Mouse (Mus musculus) MEL (cell line): ENCODE measurements around the gene Myg1. TPM values are rescaled to one million over a fixed set of nuclear protein-coding genes. Genes with fewer than 3 reads are reported as not detected.
A peak's percentile ranks its signal among the peaks of the same experiment; 100 is the strongest.

ENCODE experiments used
- DNase-seq: peaks from one replicate; pipeline ENCODE4 v3.0.0; 2011; ENCODE audit warnings: low read depth, low spot score
- H3K27ac ChIP-seq: 2 replicates; pipeline ENCODE4 v1.5.1; 2012; ENCODE audit warnings: low read depth, mild to moderate bottlenecking, control low read depth, low read length, moderate library complexity; ENCODE audit not compliant: control insufficient read depth
- H3K27me3 ChIP-seq, 2 experiments: fragments of 150-350 bp in 1 of 2; sonication (generic) in 1 of 2; 2 replicates each; pipeline ENCODE4 v1.6.1; 2012; ENCODE audit warnings: low read length in 2 of 2, mild to moderate bottlenecking in 2 of 2, improper control_type of control experiment in 1 of 2, moderate library complexity in 1 of 2; ENCODE audit not compliant: insufficient read depth in 2 of 2, control insufficient read depth in 1 of 2
- H3K36me3 ChIP-seq, 2 experiments: 2 replicates each; pipeline ENCODE4 v1.6.1; 2012 to 2014; ENCODE audit warnings: low read length in 2 of 2, improper control_type of control experiment in 1 of 2, inconsistent platforms in 1 of 2, mild to moderate bottlenecking in 1 of 2; ENCODE audit not compliant: insufficient read depth in 2 of 2, control insufficient read depth in 1 of 2
- H3K4me1 ChIP-seq, 2 experiments: fragments of 150-350 bp in 1 of 2; sonication (generic) in 1 of 2; 2 replicates each; pipeline ENCODE4 v1.6.1; 2012; ENCODE audit warnings: low read length in 2 of 2, improper control_type of control experiment in 1 of 2, mild to moderate bottlenecking in 1 of 2; ENCODE audit not compliant: insufficient read depth in 2 of 2, control insufficient read depth in 1 of 2
- H3K4me3 ChIP-seq, 2 experiments: fragments of 150-350 bp in 1 of 2; sonication (generic) in 1 of 2; 2 replicates each; pipeline ENCODE4 v1.5.1; 2012; ENCODE audit warnings: low read depth in 2 of 2, low read length in 2 of 2, mild to moderate bottlenecking in 2 of 2, moderate library complexity in 2 of 2, control low read depth in 1 of 2, improper control_type of control experiment in 1 of 2; ENCODE audit not compliant: control insufficient read depth in 1 of 2, insufficient read depth in 1 of 2
- H3K79me2 ChIP-seq: 2 replicates; pipeline ENCODE4 v1.6.1; 2012; ENCODE audit warnings: mild to moderate bottlenecking, low read length, moderate library complexity; ENCODE audit not compliant: control insufficient read depth, poor library complexity, insufficient read depth
- H3K9ac ChIP-seq: 2 replicates; pipeline ENCODE4 v1.6.1; 2012; ENCODE audit warnings: low read depth, mild to moderate bottlenecking, control low read depth, low read length, moderate library complexity; ENCODE audit not compliant: control insufficient read depth, poor library complexity, severe bottlenecking
- H3K9me3 ChIP-seq: fragments of 150-350 bp; sonication (generic); replicated peaks from 2 replicates; pipeline ENCODE4 v1.6.1; 2012; ENCODE audit warnings: mild to moderate bottlenecking, low read length, improper control_type of control experiment, moderate library complexity; ENCODE audit not compliant: insufficient read depth
- BHLHE40 ChIP-seq: IDR thresholded peaks from 2 replicates; pipeline ENCODE4 v1.6.1; 2012; ENCODE audit warnings: low read depth, mild to moderate bottlenecking, inconsistent platforms, low read length, improper control_type of control experiment, borderline replicate concordance
- CHD1 ChIP-seq: IDR thresholded peaks from 2 replicates; pipeline ENCODE4 v1.6.1; 2012; ENCODE audit warnings: low read depth, mild to moderate bottlenecking, inconsistent platforms, low read length, improper control_type of control experiment
- CHD2 ChIP-seq: IDR thresholded peaks from 2 replicates; pipeline ENCODE4 v1.6.1; 2011; ENCODE audit warnings: low read length, improper control_type of control experiment
- CTCF ChIP-seq, 3 experiments: IDR thresholded peaks in 2 of 3; conservative IDR thresholded peaks in 1 of 3; 2 replicates each; pipeline ENCODE4 v1.5.1; 2011 to 2012; ENCODE audit warnings: low read length in 3 of 3, low read depth in 2 of 3, mild to moderate bottlenecking in 2 of 3, improper control_type of control experiment in 1 of 3, inconsistent platforms in 1 of 3, mixed read lengths in 1 of 3, moderate library complexity in 1 of 3; ENCODE audit not compliant: control insufficient read depth in 1 of 3, insufficient read depth in 1 of 3, poor library complexity in 1 of 3, severe bottlenecking in 1 of 3
- E2F4 ChIP-seq: IDR thresholded peaks from 2 replicates; pipeline ENCODE4 v1.6.1; 2011; ENCODE audit warnings: low read depth, low read length, improper control_type of control experiment, borderline replicate concordance
- ELF1 ChIP-seq: IDR thresholded peaks from 2 replicates; pipeline ENCODE4 v1.6.1; 2014; ENCODE audit warnings: low read depth, mild to moderate bottlenecking, inconsistent platforms, low read length, improper control_type of control experiment, moderate library complexity
- EP300 ChIP-seq, 2 experiments: IDR thresholded peaks; 2 replicates each; pipeline ENCODE4 v1.6.1; 2011; ENCODE audit warnings: improper control_type of control experiment in 2 of 2, low read length in 2 of 2, low read depth in 1 of 2, mild to moderate bottlenecking in 1 of 2
- ETS1 ChIP-seq: IDR thresholded peaks from 2 replicates; pipeline ENCODE4 v1.6.1; 2012; ENCODE audit warnings: low read depth, mild to moderate bottlenecking, inconsistent platforms, low read length, improper control_type of control experiment, moderate library complexity
- GABPA ChIP-seq: IDR thresholded peaks from 2 replicates; pipeline ENCODE4 v1.6.1; 2012; ENCODE audit warnings: low read depth, mild to moderate bottlenecking, inconsistent platforms, low read length, improper control_type of control experiment, moderate library complexity
- GATA1 ChIP-seq: IDR thresholded peaks from 2 replicates; pipeline ENCODE4 v1.6.1; 2011; ENCODE audit warnings: low read depth, low read length, improper control_type of control experiment
- HCFC1 ChIP-seq: IDR thresholded peaks from 2 replicates; pipeline ENCODE4 v1.6.1; 2012; ENCODE audit warnings: low read depth, mild to moderate bottlenecking, inconsistent platforms, low read length, improper control_type of control experiment, moderate library complexity
- JUND ChIP-seq: IDR thresholded peaks from 2 replicates; pipeline ENCODE4 v1.6.1; 2011; ENCODE audit warnings: low read depth, mild to moderate bottlenecking, improper control_type of control experiment, low read length
- KAT2A ChIP-seq: conservative IDR thresholded peaks from 2 replicates; pipeline ENCODE4 v1.6.1; 2012; ENCODE audit warnings: low read depth, low read length, improper control_type of control experiment, inconsistent platforms
- MAFK ChIP-seq: IDR thresholded peaks from 2 replicates; pipeline ENCODE4 v1.6.1; 2011; ENCODE audit warnings: low read depth, mild to moderate bottlenecking, low read length, improper control_type of control experiment, borderline replicate concordance
- MAX ChIP-seq: IDR thresholded peaks from 2 replicates; pipeline ENCODE4 v1.6.1; 2011; ENCODE audit warnings: low read length, improper control_type of control experiment
- MAZ ChIP-seq: IDR thresholded peaks from 2 replicates; pipeline ENCODE4 v1.6.1; 2012; ENCODE audit warnings: low read depth, mild to moderate bottlenecking, inconsistent platforms, low read length, improper control_type of control experiment
- MEF2A ChIP-seq: IDR thresholded peaks from 2 replicates; pipeline ENCODE4 v1.6.1; 2014; ENCODE audit warnings: low read depth, mild to moderate bottlenecking, inconsistent platforms, low read length, improper control_type of control experiment; ENCODE audit not compliant: poor library complexity, insufficient replicate concordance, severe bottlenecking; ENCODE audit errors: extremely low read depth
- MXI1 ChIP-seq: IDR thresholded peaks from 2 replicates; pipeline ENCODE4 v1.6.1; 2011; ENCODE audit warnings: mild to moderate bottlenecking, low read depth, low read length, improper control_type of control experiment
- MYC ChIP-seq: IDR thresholded peaks from 2 replicates; pipeline ENCODE4 v1.6.1; 2011; ENCODE audit warnings: low read depth, mild to moderate bottlenecking, low read length, improper control_type of control experiment, moderate library complexity
- NELFE ChIP-seq: IDR thresholded peaks from 2 replicates; pipeline ENCODE4 v1.6.1; 2011; ENCODE audit warnings: low read depth, low read length, improper control_type of control experiment
- NRF1 ChIP-seq: IDR thresholded peaks from 2 replicates; pipeline ENCODE4 v1.6.1; 2014; ENCODE audit warnings: low read depth, mild to moderate bottlenecking, inconsistent platforms, low read length, improper control_type of control experiment, moderate library complexity; ENCODE audit not compliant: poor library complexity, insufficient read depth, severe bottlenecking
- POLR2A ChIP-seq, 2 experiments: IDR thresholded peaks; 2 replicates each; pipeline ENCODE4 v1.6.1; 2011 to 2012; ENCODE audit warnings: low read length in 2 of 2, mild to moderate bottlenecking in 2 of 2, control low read depth in 1 of 2, improper control_type of control experiment in 1 of 2, low read depth in 1 of 2, moderate library complexity in 1 of 2; ENCODE audit not compliant: control insufficient read depth in 1 of 2, insufficient read depth in 1 of 2, poor library complexity in 1 of 2
- POLR2AphosphoS2 ChIP-seq: IDR thresholded peaks from 2 replicates; pipeline ENCODE4 v1.6.1; 2011; ENCODE audit warnings: low read length, improper control_type of control experiment
- POLR2AphosphoS5 ChIP-seq: IDR thresholded peaks from 2 replicates; pipeline ENCODE4 v1.6.1; 2012; ENCODE audit warnings: low read depth, borderline replicate concordance, mild to moderate bottlenecking, inconsistent platforms, low read length, moderate library complexity, mixed read lengths
- RAD21 ChIP-seq: IDR thresholded peaks from 2 replicates; pipeline ENCODE4 v1.6.1; 2011; ENCODE audit warnings: mild to moderate bottlenecking, low read depth, low read length, improper control_type of control experiment
- RCOR1 ChIP-seq: IDR thresholded peaks from 2 replicates; pipeline ENCODE4 v1.6.1; 2012; ENCODE audit warnings: low read depth, mild to moderate bottlenecking, inconsistent platforms, low read length, improper control_type of control experiment
- SIN3A ChIP-seq: IDR thresholded peaks from 2 replicates; pipeline ENCODE4 v1.6.1; 2012; ENCODE audit warnings: low read length, improper control_type of control experiment, inconsistent platforms
- SMC3 ChIP-seq: IDR thresholded peaks from 2 replicates; pipeline ENCODE4 v1.6.1; 2011; ENCODE audit warnings: low read depth, low read length, improper control_type of control experiment
- TAL1 ChIP-seq: IDR thresholded peaks from 2 replicates; pipeline ENCODE4 v1.6.1; 2012; ENCODE audit warnings: mild to moderate bottlenecking, inconsistent platforms, low read length, moderate library complexity, mixed read lengths
- TBP ChIP-seq: IDR thresholded peaks from 2 replicates; pipeline ENCODE4 v1.8.0; 2011; ENCODE audit warnings: low read depth, low read length, improper control_type of control experiment
- TCF12 ChIP-seq: IDR thresholded peaks from 2 replicates; pipeline ENCODE4 v1.6.1; 2014; ENCODE audit warnings: low read depth, mild to moderate bottlenecking, inconsistent platforms, low read length, improper control_type of control experiment, moderate library complexity
- UBTF ChIP-seq: IDR thresholded peaks from 2 replicates; pipeline ENCODE4 v1.6.1; 2012; ENCODE audit warnings: low read depth, mild to moderate bottlenecking, inconsistent platforms, low read length, improper control_type of control experiment, moderate library complexity, borderline replicate concordance; ENCODE audit not compliant: insufficient read depth
- USF2 ChIP-seq, 2 experiments: IDR thresholded peaks; 2 replicates each; pipeline ENCODE4 v1.6.1; 2011 to 2012; ENCODE audit warnings: improper control_type of control experiment in 2 of 2, low read length in 2 of 2, borderline replicate concordance in 1 of 2, inconsistent platforms in 1 of 2, low read depth in 1 of 2, mild to moderate bottlenecking in 1 of 2; ENCODE audit not compliant: insufficient read depth in 1 of 2
- ZC3H11A ChIP-seq: IDR thresholded peaks from 2 replicates; pipeline ENCODE4 v1.6.1; 2012; ENCODE audit warnings: low read depth, mild to moderate bottlenecking, inconsistent platforms, low read length, improper control_type of control experiment
- ZKSCAN1 ChIP-seq: IDR thresholded peaks from 2 replicates; pipeline ENCODE4 v1.6.1; 2012; ENCODE audit warnings: low read depth, mild to moderate bottlenecking, inconsistent platforms, low read length, improper control_type of control experiment, moderate library complexity
- ZMIZ1 ChIP-seq: IDR thresholded peaks from 2 replicates; pipeline ENCODE4 v1.6.1; 2012; ENCODE audit warnings: low read depth, mild to moderate bottlenecking, inconsistent platforms, low read length, improper control_type of control experiment, moderate library complexity
- ZNF384 ChIP-seq: IDR thresholded peaks from 2 replicates; pipeline ENCODE4 v1.6.1; 2012; ENCODE audit warnings: low read depth, mild to moderate bottlenecking, inconsistent platforms, low read length, improper control_type of control experiment
- polyA plus RNA-seq, 2 experiments: library from polyadenylated mRNA; stranded (reverse) in 1 of 2; unstranded in 1 of 2; fragments of >175 nt in 1 of 2; fragments of >200 nt in 1 of 2; gene quantifications; 2 replicates each; pipeline versions ENCODE4 v1.2.1 to v1.2.4; 2012; ENCODE audit warnings: low replicate concordance in 2 of 2, low read depth in 1 of 2; ENCODE audit not compliant: insufficient read length in 2 of 2, insufficient read depth in 1 of 2, missing spikeins in 1 of 2
- total RNA-seq: library from RNA; depleted of rRNA; stranded (reverse); fragments of 300-350 nt; gene quantifications from 2 replicates; pipeline ENCODE4 v1.2.3, GENCODE M21; 2012; rRNA removed

The Myg1 gene
- total RNA-seq (126 and 140 TPM in 2 replicates), polyA plus RNA-seq (100 to 1,000 TPM; 135 to 292 TPM)

- H3K27me3 ChIP-seq = no peaks in the 10 kb centered on the region
- H3K9me3 ChIP-seq = no peaks in the 10 kb centered on the region
- peak within 1 kb of the TSS; percentile 85 for H3K27ac ChIP-seq
- H3K4me1 ChIP-seq = peaks cover 6 to 16% of the 10 kb centered on the region in 2 experiments; a peak in 3 of 4 replicates
- H3K9ac ChIP-seq = peak within 1 kb of the TSS; percentile 82
- H3K4me3 ChIP-seq = peak within 1 kb of the TSS; percentile 47 to 82
- peak; percentile 97 for DNase-seq
- H3K79me2 ChIP-seq = peaks cover 24% of the 10 kb centered on the region
- peaks cover 0 to 17% of the 10 kb centered on the region in 2 experiments; a peak in 3 of 4 replicates for H3K36me3 ChIP-seq
- TF ChIP-seq MXI1 (peak; percentile 90; the same call in 1 of the 2 replicates), MYC (peak; percentile 83; the same call in 1 of the 2 replicates), NELFE (peak; percentile 86), CTCF (IDR thresholded peaks at IDR 0.05 in 2 of 3, conservative IDR thresholded peaks at IDR 0.05 in 1 of 3; ENCODE audit: control insufficient read depth in 1 of 3, insufficient read depth in 1 of 3, low read depth in 2 of 3, low read length in 3 of 3, poor library complexity in 1 of 3, severe bottlenecking in 1 of 3) (no peak), HCFC1 (peak; percentile 95), RAD21 (no peak), SIN3A (peak; percentile 98), KAT2A (peak; percentile 83), ZC3H11A (no peak), BHLHE40 (no peak), EP300 (IDR thresholded peaks at IDR 0.05; ENCODE audit: low read depth in 1 of 2, low read length in 2 of 2) (no peak), ZNF384 (no peak), ETS1 (no peak), ZMIZ1 (no peak), CHD1 (no peak), USF2 (IDR thresholded peaks at IDR 0.05; ENCODE audit: borderline replicate concordance in 1 of 2, insufficient read depth in 1 of 2, low read depth in 1 of 2, low read length in 2 of 2) (no peak), MEF2A (no peak), SMC3 (no peak), NRF1 (no peak), ZKSCAN1 (no peak), GATA1 (0 out of 2 replicates have a peak, but pooled peaks have one; percentile 3), TAL1 (no peak), UBTF (no peak), MAX (peak; percentile 81), GABPA (no peak), CHD2 (no peak), E2F4 (peak; percentile 89; the same call in 1 of the 2 replicates), TCF12 (no peak), POLR2AphosphoS2 (peak; percentile 96), RCOR1 (no peak), JUND (no peak), TBP (peak; percentile 81), POLR2A (IDR thresholded peaks at IDR 0.05; ENCODE audit: control insufficient read depth in 1 of 2, insufficient read depth in 1 of 2, low read depth in 1 of 2, low read length in 2 of 2, poor library complexity in 1 of 2) (peak; percentile 87 to 92), MAFK (no peak), POLR2AphosphoS5 (no peak; the same call in 1 of the 2 replicates), ELF1 (peak; percentile 90), MAZ (no peak)
Measured at GRCm38 (mm10) chr15:102331610-102332015, at the start of gene Myg1. Gene Myg1 (plus strand): TSS chr15:102331709.
